Mouse (Mus musculus) megakaryocyte, adult 5-6 weeks (primary cell): ENCODE measurements at regions not wholly inside any gene's neighbourhood (a gene's known extent, or its start where the extent isn't known, plus 50 kb on each side); places are given as distances from the start of the nearest gene placed in this dataset.

ENCODE experiments used
- ATAC-seq: 2 replicates; pipeline ENCODE4 v1.8.0; 2016; ENCODE audit warnings: mild to moderate bottlenecking, inconsistent platforms; ENCODE audit not compliant: poor library complexity, severe bottlenecking

DNA sequence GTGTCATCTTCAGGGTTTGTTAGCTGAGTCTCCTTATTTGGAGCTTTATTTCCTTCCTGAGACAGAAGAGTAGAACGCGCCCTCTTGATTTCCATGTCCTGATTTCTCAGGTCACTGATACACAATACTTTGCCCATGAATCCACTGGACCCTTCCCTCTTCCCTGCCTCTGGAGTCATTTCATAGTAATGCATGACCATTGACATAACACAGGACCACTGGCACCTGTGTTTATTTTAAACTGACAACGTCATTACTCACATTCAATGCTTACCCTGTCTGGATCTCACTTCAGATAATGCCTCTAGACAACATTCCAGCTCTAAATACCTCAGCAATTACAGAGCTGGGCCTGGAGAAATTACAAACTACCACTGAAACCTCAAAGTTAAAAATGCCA, 56.8 kb upstream of the Ptgs2 start:
- ATAC-seq, result no peak

DNA sequence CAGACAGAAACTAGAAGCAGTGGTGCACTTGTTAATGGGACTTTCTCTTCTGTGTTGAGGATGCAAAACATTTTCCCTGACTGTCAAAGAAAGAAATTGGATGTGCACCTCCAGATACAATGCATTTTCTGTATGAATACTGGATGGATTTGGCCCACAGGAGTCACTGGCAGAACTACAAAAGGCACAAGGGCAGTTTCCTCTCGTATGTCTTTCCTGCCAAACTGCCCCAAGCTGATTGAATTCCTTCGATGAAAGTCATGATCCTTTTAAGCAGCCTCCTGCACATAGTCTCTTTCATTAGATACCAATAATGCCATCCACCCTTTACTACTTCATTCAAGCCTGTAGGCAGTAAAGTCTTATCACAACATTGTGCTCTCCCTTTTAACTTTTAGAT, 58.2 kb upstream of the Ptgs2 start:
- no peak for ATAC-seq

DNA sequence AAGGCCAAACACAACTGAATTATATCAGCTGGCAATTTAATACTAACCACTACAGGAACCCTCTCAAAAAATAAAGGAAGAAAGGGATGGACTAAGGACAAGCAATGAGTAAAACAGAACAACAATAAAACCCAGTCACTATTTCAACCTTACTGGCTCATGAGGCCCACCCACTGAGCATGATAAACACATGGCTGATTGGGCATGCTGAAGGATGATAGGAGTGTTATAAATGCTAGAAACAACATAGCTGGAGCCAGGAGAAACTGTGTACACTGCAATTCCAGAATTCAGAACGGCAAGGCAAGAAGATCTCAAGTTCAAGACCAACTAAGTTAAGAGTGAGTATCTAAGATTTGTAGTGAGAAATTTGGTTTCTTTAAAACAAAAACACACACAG, 66.1 kb upstream of the Ptgs2 start:
- no peak for ATAC-seq

DNA sequence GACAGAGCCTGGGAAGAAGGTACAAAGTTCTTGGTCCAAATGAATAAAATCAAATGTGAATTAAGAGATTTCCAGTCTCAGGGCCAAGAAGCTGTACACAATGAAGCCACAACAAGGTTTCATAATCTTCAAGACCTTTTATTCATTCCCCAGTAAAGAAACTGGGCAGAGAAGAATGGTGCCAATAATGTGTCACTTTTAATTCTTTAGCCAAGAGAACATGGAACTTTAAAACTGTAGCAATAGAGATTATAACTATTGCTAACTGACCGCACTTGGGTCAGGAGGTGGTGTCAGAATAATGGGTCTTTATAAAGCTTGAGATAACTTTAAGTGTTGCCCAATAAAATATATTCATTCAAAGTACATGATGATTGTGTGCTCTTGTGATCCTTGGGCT, 68.1 kb upstream of the Ptgs2 start:
- ATAC-seq, result no peak

DNA sequence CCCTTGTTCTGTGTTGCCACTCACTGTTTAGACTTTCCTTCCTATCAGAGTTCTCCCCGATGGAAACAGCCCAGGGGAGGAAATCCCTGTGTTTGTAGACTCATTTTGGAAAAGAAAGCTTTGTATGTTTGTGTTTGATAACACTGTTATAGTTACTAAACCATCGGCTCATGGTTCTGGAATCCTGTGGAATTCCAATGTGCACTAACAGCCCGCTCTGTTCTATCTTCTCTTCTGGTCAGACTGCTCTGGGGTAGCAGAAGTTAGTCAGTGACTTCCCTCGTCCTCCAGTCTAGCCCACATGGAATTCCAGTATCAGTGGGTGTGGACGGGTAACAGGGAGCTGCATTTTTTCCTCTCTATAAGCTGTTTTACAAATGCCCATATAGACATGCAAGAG, 66.2 kb upstream of the Pla2g4a start:
- ATAC-seq, result no peak

DNA sequence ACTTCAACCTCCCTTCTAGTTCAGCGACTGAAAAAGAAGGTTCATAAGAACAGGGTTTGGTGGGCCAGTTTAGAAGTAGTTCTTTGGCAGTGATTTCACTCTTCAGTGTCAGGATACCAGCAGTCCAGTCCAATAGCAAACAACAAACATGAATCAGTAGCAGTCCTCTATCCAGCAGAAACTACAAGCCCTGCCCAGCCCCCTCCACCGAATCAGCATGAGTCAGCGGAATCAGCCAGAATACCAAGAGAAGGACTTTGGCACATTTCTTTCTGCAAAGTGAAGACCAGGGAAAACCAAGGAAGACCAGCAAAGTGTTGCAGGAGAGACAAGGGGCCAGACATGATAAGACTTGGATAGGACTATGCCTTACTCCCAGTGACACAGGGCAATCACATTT, 65.1 kb upstream of the Pla2g4a start:
- ATAC-seq, result no peak

DNA sequence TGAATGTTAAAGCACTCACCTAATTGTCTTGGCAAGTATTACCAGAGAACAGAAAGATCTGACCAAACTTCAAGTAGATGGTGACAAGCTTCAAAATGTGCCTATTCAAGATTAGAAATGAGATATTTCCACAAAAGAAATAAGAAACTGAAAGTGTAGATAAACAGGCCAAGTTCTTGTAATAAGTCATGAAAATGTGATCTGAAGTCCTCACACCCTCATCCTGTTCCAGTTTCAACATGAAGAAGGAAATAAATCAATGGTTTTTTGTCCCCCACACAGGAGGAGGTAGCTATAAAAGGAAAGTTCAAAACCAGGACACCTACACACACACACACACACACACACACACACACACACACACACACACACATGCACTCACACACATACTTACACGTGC, 54.1 kb upstream of the Pla2g4a start:
- ATAC-seq, result no peak

DNA sequence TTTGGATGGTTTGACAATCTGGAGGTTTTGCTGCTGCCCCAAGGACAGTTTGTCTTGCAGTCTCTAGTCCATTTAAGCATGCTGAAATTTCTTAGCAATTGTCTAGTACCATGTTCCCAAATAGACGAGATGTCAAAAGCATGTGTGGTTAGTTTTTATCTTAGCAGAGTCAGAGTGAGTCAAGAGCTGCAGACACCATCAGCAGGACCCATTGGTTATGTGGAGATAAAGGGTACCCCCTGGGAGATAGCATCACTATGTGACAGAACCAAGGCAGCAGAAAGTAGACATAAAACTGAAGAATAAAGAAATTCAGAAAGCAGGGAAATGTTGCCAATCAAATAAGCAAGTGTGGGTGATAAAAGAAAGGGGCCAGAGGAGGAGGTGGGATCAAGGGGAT, 51.4 kb upstream of the Pla2g4a start:
- peak; percentile 66 for ATAC-seq
